Mouse (Mus musculus): ENCODE measurements around the gene Dnah17. TPM values are rescaled to one million over a fixed set of nuclear protein-coding genes. Genes with fewer than 3 reads are reported as not detected.

Dnah17 gene
- total and polyA plus RNA-seq, 2 experiments from 2014 or later: 0.16 TPM; not detected in 1

DNA sequence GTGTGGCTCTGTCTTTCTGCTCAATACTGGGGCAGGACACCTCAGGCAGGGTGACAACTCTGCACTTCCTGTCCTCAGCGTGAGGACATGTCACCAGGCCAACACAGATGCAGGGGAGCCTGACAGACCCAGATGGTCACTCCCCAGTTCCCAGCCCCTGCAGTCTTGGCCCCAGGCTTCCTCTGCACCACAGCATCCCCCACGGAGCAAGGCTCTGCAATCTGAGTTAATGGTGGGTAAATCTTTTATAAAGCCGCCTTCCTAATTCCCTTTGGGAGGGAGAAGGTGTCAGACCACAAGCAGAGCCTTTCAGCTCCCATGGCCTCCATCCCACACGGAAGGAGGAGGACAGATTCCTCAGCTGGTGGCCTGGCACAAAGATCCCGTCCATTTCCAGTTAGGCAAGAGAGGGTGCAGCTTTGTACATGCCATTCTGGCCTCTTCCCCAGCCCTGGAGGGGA is 5.8 kb upstream of the Dnah17 start:
- H3K27ac ChIP-seq: no peak overlapping the region
- H3K9ac ChIP-seq (replicated peaks; ENCODE audit: low read length): no peak overlapping the region
- no peak overlapping the region for H3K4me2 ChIP-seq (ENCODE audit: low read depth, low read length)
- TF ChIP-seq CTCF (IDR thresholded peaks at IDR 0.05; ENCODE audit: low read depth): no peak
- H3K4me3 ChIP-seq (ENCODE audit: low read length): no peak overlapping the region
- DNase-seq (ENCODE audit: low spot score): no peak
- H3K36me3 ChIP-seq (ENCODE audit: insufficient read depth, low read length): no peaks in the 10 kb centered on the region
- H3K9me3 ChIP-seq (ENCODE audit: low read length): no peaks in the 10 kb centered on the region
- 30% methylated on average over 5 of the region's 5 CpGs for WGBS
- no peaks in the 10 kb centered on the region for H3K4me1 ChIP-seq (ENCODE audit: insufficient read depth, low read length)
- H3K27me3 ChIP-seq (ENCODE audit: insufficient read depth, low read length): no peaks in the 10 kb centered on the region
- no peak for ATAC-seq

DNA sequence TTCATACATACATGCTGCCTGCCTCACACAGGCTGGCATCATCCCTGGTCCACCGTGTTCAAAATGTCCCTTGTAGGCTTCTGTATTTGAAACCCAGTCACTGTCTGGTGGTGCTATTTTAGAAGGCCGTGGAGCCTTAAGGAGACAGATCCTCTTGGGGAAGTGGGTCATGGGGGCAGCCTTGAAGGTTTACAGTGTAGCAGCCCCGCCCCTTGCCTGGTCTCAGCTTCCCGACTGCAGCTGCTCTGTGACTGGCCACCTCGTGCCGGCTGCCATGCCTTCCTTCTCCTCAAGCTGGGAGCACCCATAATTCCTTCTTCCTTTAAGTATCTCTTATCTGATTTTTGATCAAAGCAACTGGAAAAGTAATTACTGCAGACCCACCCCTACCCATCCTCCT is 4.8 kb upstream of the Dnah17 start:
- no peak for TF ChIP-seq CTCF (IDR thresholded peaks at IDR 0.05; ENCODE audit: low read depth)
- no peaks in the 10 kb centered on the region for H3K9me3 ChIP-seq (ENCODE audit: low read length)
- H3K27me3 ChIP-seq (ENCODE audit: insufficient read depth, low read length): no peaks in the 10 kb centered on the region
- no peak overlapping the region for H3K4me3 ChIP-seq (ENCODE audit: low read length)
- H3K9ac ChIP-seq (replicated peaks; ENCODE audit: low read length): no peak overlapping the region
- WGBS: 79% methylated on average over 6 of the region's 6 CpGs
- ATAC-seq: no peak
- H3K4me1 ChIP-seq (ENCODE audit: insufficient read depth, low read length): no peaks in the 10 kb centered on the region
- no peaks in the 10 kb centered on the region for H3K36me3 ChIP-seq (ENCODE audit: insufficient read depth, low read length)
- no peak overlapping the region for H3K27ac ChIP-seq
- no peak overlapping the region for H3K4me2 ChIP-seq (ENCODE audit: low read depth, low read length)
- no peak for DNase-seq (ENCODE audit: low spot score)

DNA sequence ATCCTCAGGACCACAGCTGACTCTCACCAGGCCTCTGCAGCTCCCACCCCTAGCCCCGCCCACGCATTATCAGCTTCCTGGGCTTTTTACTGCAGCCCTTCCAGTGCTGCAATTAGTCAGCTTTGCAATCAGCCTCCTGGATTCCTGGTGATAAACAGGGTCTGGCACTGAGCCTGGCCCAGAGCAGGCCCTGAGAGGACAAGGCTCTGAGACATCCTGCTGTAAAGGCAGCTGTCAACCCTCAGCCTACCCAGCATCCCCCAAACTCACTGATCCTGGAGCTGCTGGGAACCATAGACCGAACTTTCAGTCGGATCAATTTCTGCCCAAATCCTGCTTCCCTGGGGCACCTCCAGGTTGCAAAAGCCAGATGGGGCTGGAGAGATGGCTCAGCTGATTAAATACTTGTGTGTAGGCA is 3.3 kb upstream of the Dnah17 start:
- no peaks in the 10 kb centered on the region for H3K27me3 ChIP-seq (ENCODE audit: insufficient read depth, low read length)
- no peak overlapping the region for H3K4me3 ChIP-seq (ENCODE audit: low read length)
- no peaks in the 10 kb centered on the region for H3K36me3 ChIP-seq (ENCODE audit: insufficient read depth, low read length)
- no peaks in the 10 kb centered on the region for H3K4me1 ChIP-seq (ENCODE audit: insufficient read depth, low read length)
- H3K9ac ChIP-seq (replicated peaks; ENCODE audit: low read length): no peak overlapping the region
- H3K27ac ChIP-seq: no peak overlapping the region
- DNase-seq (ENCODE audit: low spot score): peak; percentile 50
- no peak overlapping the region for H3K4me2 ChIP-seq (ENCODE audit: low read depth, low read length)
- no peaks in the 10 kb centered on the region for H3K9me3 ChIP-seq (ENCODE audit: low read length)
- peak; percentile 31; the same call in 1 of the 2 replicates for ATAC-seq
- TF ChIP-seq CTCF (IDR thresholded peaks at IDR 0.05; ENCODE audit: low read depth): no peak
- WGBS: 21% methylated on average over 4 of the region's 4 CpGs

DNA sequence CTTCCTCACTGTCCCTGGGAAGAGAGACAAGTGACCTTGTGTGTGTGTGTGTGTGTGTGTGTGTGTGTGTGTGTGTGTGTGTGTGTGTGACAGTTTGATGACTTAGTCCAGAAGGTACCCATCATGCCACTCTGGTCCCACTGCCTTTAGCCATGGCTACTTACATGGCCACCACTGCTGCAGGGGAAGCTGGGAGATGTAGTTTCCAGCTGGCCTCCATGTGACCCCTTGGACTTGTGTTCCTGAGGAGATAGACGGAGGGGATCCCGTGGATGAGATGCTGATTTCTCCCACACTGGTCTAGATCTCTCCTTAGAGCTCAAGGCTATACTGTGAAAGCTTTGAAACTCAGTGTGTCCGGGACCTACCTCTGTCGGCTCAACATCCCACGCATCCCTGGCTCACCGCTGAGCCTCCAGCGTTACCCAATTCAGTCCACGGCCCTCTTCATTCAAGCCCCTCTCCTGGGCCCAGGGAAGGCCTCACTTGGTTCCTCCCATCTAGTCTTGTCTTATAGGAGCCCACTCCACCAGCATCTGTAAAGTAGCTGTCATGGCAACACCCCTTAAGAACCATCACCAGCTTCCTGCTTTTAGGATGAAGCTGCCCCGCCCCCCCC is 2.8 kb upstream of the Dnah17 start:
- DNase-seq (ENCODE audit: low spot score) (peak; percentile 17), ATAC-seq (peak; percentile 42; the same call in 1 of the 2 replicates)
- H3K4me1 ChIP-seq (ENCODE audit: insufficient read depth, low read length): no peaks in the 10 kb centered on the region
- no peak for TF ChIP-seq CTCF (IDR thresholded peaks at IDR 0.05; ENCODE audit: low read depth)
- H3K36me3 ChIP-seq (ENCODE audit: insufficient read depth, low read length): no peaks in the 10 kb centered on the region
- no peaks in the 10 kb centered on the region for H3K27me3 ChIP-seq (ENCODE audit: insufficient read depth, low read length)
- H3K9me3 ChIP-seq (ENCODE audit: low read length): no peaks in the 10 kb centered on the region
- H3K4me2 ChIP-seq (ENCODE audit: low read depth, low read length): no peak overlapping the region
- no peak overlapping the region for H3K27ac ChIP-seq
- WGBS: 52% methylated on average over 9 of the region's 9 CpGs
- H3K4me3 ChIP-seq (ENCODE audit: low read length): no peak overlapping the region
- H3K9ac ChIP-seq (replicated peaks; ENCODE audit: low read length): no peak overlapping the region

DNA sequence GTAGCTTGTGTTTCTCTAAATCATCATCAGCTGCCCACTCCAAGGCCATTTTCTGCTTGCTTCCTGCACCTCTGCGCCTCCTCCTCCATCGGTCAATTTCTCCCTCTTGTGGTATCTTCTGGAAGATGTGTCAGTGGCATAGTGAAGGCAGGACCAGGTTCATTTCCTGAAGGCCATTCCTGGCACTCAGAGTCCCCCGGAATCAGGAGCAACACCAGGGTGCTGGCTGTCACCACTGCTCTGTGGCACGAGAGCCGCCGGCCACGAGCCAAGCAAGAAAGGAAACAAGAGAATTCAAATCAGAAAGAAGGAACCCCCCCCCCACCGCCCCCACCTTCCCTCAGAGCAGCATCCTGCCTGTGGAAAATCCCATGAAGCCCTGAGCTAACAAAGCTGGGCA is 1.7 kb upstream of the Dnah17 start:
- DNase-seq (ENCODE audit: low spot score) (peak; percentile 11), ATAC-seq (no peak)
- WGBS: 59% methylated on average over 8 of the region's 8 CpGs
- no peaks in the 10 kb centered on the region for H3K4me1 ChIP-seq (ENCODE audit: insufficient read depth, low read length)
- no peak overlapping the region for H3K9ac ChIP-seq (replicated peaks; ENCODE audit: low read length)
- H3K27me3 ChIP-seq (ENCODE audit: insufficient read depth, low read length): no peaks in the 10 kb centered on the region
- no peaks in the 10 kb centered on the region for H3K36me3 ChIP-seq (ENCODE audit: insufficient read depth, low read length)
- H3K9me3 ChIP-seq (ENCODE audit: low read length): no peaks in the 10 kb centered on the region
- 0 out of 2 replicates have a peak, but pooled peaks have one; percentile 24 for TF ChIP-seq CTCF (IDR thresholded peaks at IDR 0.05; ENCODE audit: low read depth)
- no peak overlapping the region for H3K4me3 ChIP-seq (ENCODE audit: low read length)
- no peak overlapping the region for H3K4me2 ChIP-seq (ENCODE audit: low read depth, low read length)
- H3K27ac ChIP-seq: no peak overlapping the region

DNA sequence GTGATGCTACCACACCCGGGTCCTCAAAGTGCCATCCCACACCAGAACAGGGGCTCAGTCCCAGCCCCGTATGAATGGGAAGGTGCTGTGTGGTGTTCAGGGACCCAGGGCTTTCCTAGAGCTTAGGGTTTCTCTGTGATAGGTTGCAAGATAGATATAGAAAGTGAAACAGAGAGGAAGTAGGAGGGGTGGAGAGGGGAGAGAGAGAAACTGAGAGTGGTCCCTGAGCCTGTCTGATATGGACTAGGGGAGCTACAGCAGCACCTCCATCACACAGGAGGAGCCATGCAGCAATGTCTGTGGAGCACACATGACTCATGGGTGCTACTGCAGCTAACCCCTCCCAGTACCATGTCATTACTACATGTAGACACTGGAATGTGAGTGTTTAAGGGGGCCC is 622 bp downstream of the Dnah17 start:
- no peak overlapping the region for H3K4me3 ChIP-seq (ENCODE audit: low read length)
- H3K9me3 ChIP-seq (ENCODE audit: low read length): no peaks in the 10 kb centered on the region
- no peaks in the 10 kb centered on the region for H3K36me3 ChIP-seq (ENCODE audit: insufficient read depth, low read length)
- H3K4me2 ChIP-seq (ENCODE audit: low read depth, low read length): no peak overlapping the region
- ATAC-seq (no peak), DNase-seq (ENCODE audit: low spot score) (no peak)
- no peaks in the 10 kb centered on the region for H3K4me1 ChIP-seq (ENCODE audit: insufficient read depth, low read length)
- no peak for TF ChIP-seq CTCF (IDR thresholded peaks at IDR 0.05; ENCODE audit: low read depth)
- WGBS: 90% methylated on average over 2 of the region's 2 CpGs
- no peak overlapping the region for H3K9ac ChIP-seq (replicated peaks; ENCODE audit: low read length)
- no peak overlapping the region for H3K27ac ChIP-seq
- no peaks in the 10 kb centered on the region for H3K27me3 ChIP-seq (ENCODE audit: insufficient read depth, low read length)

DNA sequence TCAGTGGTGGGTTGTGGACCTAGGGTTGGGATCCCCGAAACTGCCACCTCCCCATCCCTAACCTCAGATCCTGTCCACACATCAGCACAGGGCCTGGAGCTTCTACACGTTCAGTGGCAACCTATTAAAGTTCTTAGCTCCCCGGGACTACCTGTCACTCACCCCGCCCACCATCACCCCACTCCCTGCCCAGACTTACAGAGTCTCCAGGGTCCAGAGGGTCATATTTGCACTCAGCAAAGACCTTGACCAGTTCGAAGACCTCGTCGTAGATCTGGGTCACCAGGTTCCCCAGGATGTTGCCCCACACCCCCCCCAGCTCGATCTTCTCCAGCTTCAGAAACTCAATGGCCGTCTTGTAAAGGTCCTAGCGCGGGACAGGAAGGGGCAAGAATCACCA is 8.8 kb downstream of the Dnah17 start:
- WGBS: 91% methylated on average over 11 of the region's 11 CpGs
- ATAC-seq: no peak
- Histone ChIP-seq H3K9ac (replicated peaks; ENCODE audit: low read length) (no peak overlapping the region), H3K27me3 (ENCODE audit: insufficient read depth, low read length) (no peaks in the 10 kb centered on the region), H3K4me2 (ENCODE audit: low read depth, low read length) (no peak overlapping the region), H3K36me3 (ENCODE audit: insufficient read depth, low read length) (no peaks in the 10 kb centered on the region), H3K4me1 (ENCODE audit: insufficient read depth, low read length) (no peaks in the 10 kb centered on the region), H3K27ac (no peak overlapping the region), H3K9me3 (ENCODE audit: low read length) (no peaks in the 10 kb centered on the region), H3K4me3 (ENCODE audit: low read length) (no peak overlapping the region)
- no peak for DNase-seq (ENCODE audit: low spot score)
- no peak for TF ChIP-seq CTCF (IDR thresholded peaks at IDR 0.05; ENCODE audit: low read depth)

Data from hindbrain, postnatal 0 days (tissue).